In the genomic region with DNA sequence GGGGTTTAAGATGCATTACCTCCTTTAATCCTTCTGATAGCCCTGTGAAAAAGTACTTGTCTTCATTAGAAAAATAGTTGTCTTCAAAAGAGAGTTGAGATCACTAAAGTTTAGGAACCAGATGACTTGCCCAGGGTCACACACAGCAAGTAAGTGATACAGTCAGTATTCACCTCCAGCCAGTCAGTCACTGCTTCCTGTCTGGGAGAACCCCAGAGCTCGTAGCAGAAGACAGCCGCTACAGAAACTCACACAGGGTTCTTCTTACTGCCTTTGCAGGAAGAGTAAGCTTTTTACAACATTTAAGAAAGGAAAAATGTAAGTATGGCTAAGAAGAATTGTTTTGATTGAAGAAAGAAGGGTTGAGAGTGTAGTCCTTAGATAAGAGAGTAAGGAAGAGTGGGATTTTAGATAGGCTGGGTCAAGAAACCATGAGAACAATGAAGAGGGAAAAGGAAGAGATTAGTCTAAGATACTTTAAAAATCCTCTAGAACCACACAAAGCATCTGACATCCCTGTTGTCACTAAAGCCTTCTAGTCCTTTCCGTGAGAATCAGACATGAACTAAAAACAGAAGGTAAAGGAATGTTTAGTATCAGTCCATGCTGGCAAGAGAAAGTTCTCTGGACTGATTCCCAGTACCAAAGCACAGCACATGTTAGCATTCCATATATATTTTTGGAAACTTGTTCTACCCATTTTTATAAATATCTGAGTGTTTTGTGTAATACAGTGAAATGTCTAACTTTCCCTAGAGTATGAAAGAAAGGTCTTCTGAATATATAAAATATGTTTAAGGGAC, we compare ENCODE assay signal across 11 mouse cellular contexts. TPM values are rescaled to one million over a fixed set of nuclear protein-coding genes. Genes with fewer than 3 reads are reported as not detected.
DNase-seq lines count a peak whose midpoint lies in the region; ATAC-seq and TF ChIP-seq lines count a peak whose summit lies in the region.
"Had no signal": no experiment of that assay in that cellular context is flagged by ENCODE, and none has a peak within 500 bp of the region (broad histone marks: within the 10 kb centered on the region; RNA-seq: fewer than 3 reads in every experiment).

No protein-coding gene starts in this region.

- H3K4me3 ChIP-seq in kidney, postnatal 0 days (replicated peaks; ENCODE audit: low read depth, low read length), result no peak overlapping the region
- H3K4me3 ChIP-seq in heart, embryonic 14.5 days (ENCODE audit: control insufficient read depth in 1 of 2, insufficient read depth in 1 of 2, low read depth in 1 of 2, low read length in 2 of 2), result no peak overlapping the region
- H3K4me3 ChIP-seq in stomach, embryonic 16.5 days (replicated peaks; ENCODE audit: low read length), result no peak overlapping the region

- TF ChIP-seq CTCF in kidney, postnatal 0 days (IDR thresholded peaks at IDR 0.05; ENCODE audit: low read depth), result no peak

- no peak for ATAC-seq in kidney, postnatal 0 days (replicated peaks; ENCODE audit: low FRiP score, low read depth)
- peak; percentile 68 for ATAC-seq in heart, embryonic 14.5 days (ENCODE audit: insufficient number of reproducible peaks, insufficient read depth, low FRiP score, low read depth)
- ATAC-seq in stomach, embryonic 16.5 days (ENCODE audit: insufficient read depth, low FRiP score), result no peak
- ATAC-seq: forebrain, embryonic 14.5 days had no signal

- H3K4me2 ChIP-seq in kidney, postnatal 0 days (ENCODE audit: low read length), result no peak overlapping the region
- peak overlapping the region; percentile 0; the same call in 1 of the 2 replicates for H3K4me2 ChIP-seq in heart, embryonic 14.5 days (ENCODE audit: low read length)
- H3K4me2 ChIP-seq in stomach, embryonic 16.5 days (ENCODE audit: low read depth, low read length), result no peak overlapping the region
- H3K4me2 ChIP-seq: liver, embryonic 11.5 days had no signal

- H3K9ac ChIP-seq in kidney, postnatal 0 days (ENCODE audit: low read depth, low read length), result no peak overlapping the region
- no peak overlapping the region for H3K9ac ChIP-seq in heart, embryonic 14.5 days (ENCODE audit: low read length)
- no peak overlapping the region for H3K9ac ChIP-seq in stomach, embryonic 16.5 days (ENCODE audit: low read length)

- 62% methylated on average over 3 of the region's 3 CpGs for WGBS in kidney, postnatal 0 days
- WGBS in heart, embryonic 14.5 days, result 33% methylated on average over 3 of the region's 3 CpGs
- 54% methylated on average over 3 of the region's 3 CpGs for WGBS in stomach, embryonic 16.5 days

- H3K4me1 ChIP-seq in kidney, postnatal 0 days (replicated peaks; ENCODE audit: insufficient read depth, low read length), result no peaks in the 10 kb centered on the region
- peaks cover 2 to 20% of the 10 kb centered on the region in 2 experiments; a peak in 3 of 4 replicates for H3K4me1 ChIP-seq in heart, embryonic 14.5 days (ENCODE audit: control insufficient read depth in 2 of 2, insufficient read depth in 2 of 2, low read length in 2 of 2)
- H3K4me1 ChIP-seq in stomach, embryonic 16.5 days (ENCODE audit: control insufficient read depth, insufficient read depth, low read length), result no peaks in the 10 kb centered on the region

- H3K9me3 ChIP-seq in kidney, postnatal 0 days (replicated peaks; ENCODE audit: low read length), result no peaks in the 10 kb centered on the region
- no peaks in the 10 kb centered on the region for H3K9me3 ChIP-seq in heart, embryonic 14.5 days (ENCODE audit: control insufficient read depth, low read length)
- no peaks in the 10 kb centered on the region for H3K9me3 ChIP-seq in stomach, embryonic 16.5 days (replicated peaks; ENCODE audit: control insufficient read depth, low read length)

- H3K27ac ChIP-seq in kidney, postnatal 0 days, result 0 out of 2 replicates have a peak overlapping the region, but pooled peaks have one; percentile 15
- H3K27ac ChIP-seq in heart, embryonic 14.5 days (replicated peaks in 1 of 2; ENCODE audit: control insufficient read depth in 1 of 2, insufficient read depth in 1 of 2, low read depth in 2 of 2, low read length in 2 of 2), result peak overlapping the region; percentile 73 to 81
- peak overlapping the region; percentile 75 for H3K27ac ChIP-seq in stomach, embryonic 16.5 days (ENCODE audit: low read length)

- H3K36me3 ChIP-seq in kidney, postnatal 0 days (ENCODE audit: insufficient read depth, low read length), result peaks cover 6% of the 10 kb centered on the region; the same call in 1 of the 2 replicates
- peaks cover 10% of the 10 kb centered on the region for H3K36me3 ChIP-seq in heart, embryonic 14.5 days (ENCODE audit: control insufficient read depth, insufficient read depth, low read length)
- H3K36me3 ChIP-seq in stomach, embryonic 16.5 days (ENCODE audit: control insufficient read depth, insufficient read depth, low read length), result no peaks in the 10 kb centered on the region

- DNase-seq in kidney, postnatal 0 days (ENCODE audit: low spot score), result no peak
- no peak for DNase-seq in kidney, postnatal 36 days
- peak; percentile 10 for DNase-seq in lung, postnatal 14 days
- DNase-seq in lung, postnatal 4 days, result no peak
- no peak for DNase-seq in thymus, postnatal 25 days
- DNase-seq: kidney, postnatal 10 days; thymus, postnatal 14 days had no signal

- H3K27me3 ChIP-seq in kidney, postnatal 0 days (ENCODE audit: insufficient read depth, low read length), result no peaks in the 10 kb centered on the region
- no peaks in the 10 kb centered on the region for H3K27me3 ChIP-seq in heart, embryonic 14.5 days (ENCODE audit: control insufficient read depth, insufficient read depth, low read length)
- H3K27me3 ChIP-seq in stomach, embryonic 16.5 days (ENCODE audit: control insufficient read depth, insufficient read depth, low read length), result no peaks in the 10 kb centered on the region

RNA-seq across cellular contexts. Expression of a gene that starts 34.4 kb away (rescaled TPM):
- polyA plus RNA-seq in kidney, postnatal 0 days (2015; fragmentation: Nextera tagmentation; extraction: Ambion mirVana), result 16.0 and 17.0 TPM in 2 replicates
- polyA plus RNA-seq in heart, embryonic 14.5 days (2014; fragmentation: Nextera tagmentation; extraction: Ambion mirVana), result 21.3 and 25.5 TPM in 2 replicates
- 19.6 and 20.0 TPM in 2 replicates for polyA plus RNA-seq in stomach, embryonic 16.5 days (2015; fragmentation: Nextera tagmentation; extraction: Ambion mirVana)

RNA-seq across cellular contexts. Expression of a gene that starts 49.2 kb away (rescaled TPM):
- 74.1 and 74.6 TPM in 2 replicates for polyA plus RNA-seq in kidney, postnatal 0 days (2015; fragmentation: Nextera tagmentation; extraction: Ambion mirVana)
- polyA plus RNA-seq in heart, embryonic 14.5 days (2014; fragmentation: Nextera tagmentation; extraction: Ambion mirVana), result 41.9 and 61.7 TPM in 2 replicates
- polyA plus RNA-seq in stomach, embryonic 16.5 days (2015; fragmentation: Nextera tagmentation; extraction: Ambion mirVana), result 95.6 and 106 TPM in 2 replicates

Comparison
In these comparisons a context has a peak if more than half of its experiments do, and no peak if none do; other contexts are left out.
1. H3K27ac ChIP-seq: peak in every context shown above with its lines; median percentile 77 in heart, embryonic 14.5 days; 75 in stomach, embryonic 16.5 days; 15 in kidney, postnatal 0 days.